Mouse (Mus musculus): ENCODE results near the gene Mmp24. TPM values are rescaled to one million over a fixed set of nuclear protein-coding genes. Genes with fewer than 3 reads are reported as not detected.
A peak's percentile ranks its signal among the peaks of the same experiment; 100 is the strongest.
"Not testable (repeated sequence)": the region's sequence is repeated elsewhere in the genome, so short reads cannot be mapped to it uniquely, and the experiment has no call there.

Gene Mmp24
- 0.03 TPM in 1 of 2 replicates, not detected in the other for polyA plus RNA-seq (2015; fragmentation: Nextera tagmentation; extraction: Ambion mirVana)

DNA sequence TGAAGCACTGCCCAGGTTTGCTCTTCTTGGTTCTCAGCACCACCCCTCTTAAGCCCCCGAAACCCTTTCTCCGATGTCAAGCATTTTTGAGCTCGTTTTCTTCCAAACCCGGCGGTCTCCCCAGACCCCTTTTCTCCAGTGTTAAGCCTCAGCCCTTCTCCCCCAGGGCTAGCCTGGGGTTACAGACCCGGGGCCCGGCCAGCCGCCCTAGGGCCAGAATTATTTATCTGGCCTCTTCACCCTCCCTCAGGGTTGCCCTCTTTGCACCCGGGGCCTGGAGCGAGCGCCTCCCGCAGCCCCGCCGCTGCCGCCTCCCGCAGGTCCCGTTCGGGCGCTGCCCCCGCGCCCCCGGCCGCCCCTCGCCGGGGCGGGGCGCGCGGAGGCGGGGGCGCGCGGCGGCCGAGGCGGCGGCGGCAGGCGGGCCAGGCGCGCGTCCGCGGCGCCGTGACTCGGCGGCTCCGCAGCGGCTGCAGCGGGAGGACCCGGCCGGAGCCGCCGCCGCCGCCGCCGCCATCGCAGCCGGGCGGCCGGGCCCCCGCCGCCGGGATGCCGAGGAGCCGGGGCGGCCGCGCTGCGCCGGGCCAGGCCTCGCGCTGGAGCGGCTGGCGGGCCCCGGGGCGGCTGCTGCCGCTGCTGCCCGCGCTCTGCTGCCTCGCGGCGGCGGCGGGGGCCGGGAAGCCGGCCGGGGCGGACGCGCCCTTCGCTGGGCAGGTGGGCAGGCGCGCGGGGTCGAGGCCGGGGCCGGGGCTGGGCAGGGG is at the start of gene Mmp24:
Gene Mmp24 (plus strand): TSS at position 416 of the 758 bp plus-strand sequence.
- H3K4me2 ChIP-seq, result peak within 1 kb of the TSS; percentile 69
- H3K27ac ChIP-seq (replicated peaks), result no peak within 1 kb of the TSS
- no peak within 1 kb of the TSS for H3K9ac ChIP-seq
- H3K9me3 ChIP-seq (replicated peaks), result no peaks in the 10 kb centered on the region
- WGBS (ENCODE audit: insufficient replicate concordance), result 2% methylated on average over 81 of the region's 100 CpGs
- H3K4me3 ChIP-seq (replicated peaks), result peak within 1 kb of the TSS; percentile 51
- no peak for ATAC-seq (ENCODE audit: insufficient read depth)
- H3K27me3 ChIP-seq, result peaks cover 87% of the 10 kb centered on the region
- no peaks in the 10 kb centered on the region for H3K4me1 ChIP-seq (replicated peaks)
- H3K36me3 ChIP-seq (replicated peaks), result no peaks in the 10 kb centered on the region

DNA sequence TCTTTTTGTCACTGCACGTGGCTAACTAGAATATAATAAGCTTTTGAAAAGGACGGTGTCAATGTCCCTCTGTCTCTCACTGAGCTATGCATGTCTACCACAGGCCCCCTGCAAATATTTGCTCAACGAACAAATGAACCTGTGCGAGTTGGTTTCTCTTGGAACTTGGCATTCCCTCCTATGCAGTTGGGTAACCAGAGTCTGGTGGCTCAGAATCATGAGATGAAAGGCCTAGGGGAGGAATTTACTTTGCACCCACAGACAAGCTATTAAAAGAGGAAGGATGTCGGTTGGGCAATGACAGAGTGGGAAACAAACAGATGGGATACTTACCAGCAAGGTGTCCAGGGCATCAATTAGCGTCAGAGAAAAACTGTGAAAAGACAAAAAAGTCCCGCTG is 48.8 kb upstream of the Mmp24 start:
- no peaks in the 10 kb centered on the region for H3K27me3 ChIP-seq
- WGBS (ENCODE audit: insufficient replicate concordance), result 54% methylated on average over 7 of the region's 7 CpGs
- H3K4me1 ChIP-seq (replicated peaks), result peaks cover 27% of the 10 kb centered on the region
- H3K9me3 ChIP-seq (replicated peaks), result no peaks in the 10 kb centered on the region
- H3K9ac ChIP-seq, result no peak overlapping the region
- H3K4me3 ChIP-seq (replicated peaks), result no peak overlapping the region
- no peak overlapping the region for H3K27ac ChIP-seq (replicated peaks)
- ATAC-seq (ENCODE audit: insufficient read depth), result peak; percentile 19; the same call in 1 of the 2 replicates
- H3K36me3 ChIP-seq (replicated peaks), result 0 out of 2 replicates have a peak, but pooled peaks cover 8% of the 10 kb centered on the region
- no peak overlapping the region for H3K4me2 ChIP-seq

DNA sequence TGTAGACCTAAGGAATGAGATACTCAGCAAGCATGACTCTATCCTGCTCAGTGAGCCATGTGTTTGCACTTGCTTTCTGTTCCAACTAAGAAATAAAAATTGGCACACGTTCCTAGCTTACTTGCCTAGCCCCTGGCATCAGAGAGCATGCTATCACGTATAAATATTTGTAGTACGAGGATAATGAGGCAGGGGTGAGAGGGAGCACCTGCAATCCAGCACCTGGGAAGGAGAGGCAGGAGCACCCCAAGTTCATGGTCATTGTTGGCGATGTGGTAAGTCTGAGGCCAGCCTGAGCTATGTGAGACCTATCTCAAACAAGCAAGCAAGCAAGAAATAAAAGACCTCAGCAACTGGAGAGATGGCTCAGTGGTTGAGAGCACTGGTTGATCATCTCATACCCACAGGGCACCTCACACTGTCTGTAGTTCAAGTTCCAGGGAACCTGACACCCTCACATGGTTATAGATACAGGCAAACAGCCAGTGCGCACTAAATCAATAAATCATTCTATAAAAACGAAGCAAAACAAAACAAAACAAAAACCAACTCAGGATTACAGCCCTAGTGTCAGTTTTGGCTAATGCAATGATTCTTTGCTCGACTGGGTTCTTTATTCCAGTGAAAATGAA is 47.3 kb upstream of the Mmp24 start:
- ATAC-seq (ENCODE audit: insufficient read depth), result no peak
- Histone ChIP-seq H3K4me3 (replicated peaks) (0 out of 2 replicates have a peak overlapping the region, but pooled peaks have one; percentile 1), H3K4me1 (replicated peaks) (peaks cover 27% of the 10 kb centered on the region), H3K27me3 (no peaks in the 10 kb centered on the region), H3K9ac (no peak overlapping the region), H3K9me3 (replicated peaks) (no peaks in the 10 kb centered on the region), H3K27ac (replicated peaks) (no peak overlapping the region), H3K4me2 (peak overlapping the region; percentile 89), H3K36me3 (replicated peaks) (0 out of 2 replicates have a peak, but pooled peaks cover under 1% of the 10 kb centered on the region)
- whole genome bisulfite sequencing (ENCODE audit: insufficient replicate concordance), result 63% methylated on average over 7 of the region's 7 CpGs

DNA sequence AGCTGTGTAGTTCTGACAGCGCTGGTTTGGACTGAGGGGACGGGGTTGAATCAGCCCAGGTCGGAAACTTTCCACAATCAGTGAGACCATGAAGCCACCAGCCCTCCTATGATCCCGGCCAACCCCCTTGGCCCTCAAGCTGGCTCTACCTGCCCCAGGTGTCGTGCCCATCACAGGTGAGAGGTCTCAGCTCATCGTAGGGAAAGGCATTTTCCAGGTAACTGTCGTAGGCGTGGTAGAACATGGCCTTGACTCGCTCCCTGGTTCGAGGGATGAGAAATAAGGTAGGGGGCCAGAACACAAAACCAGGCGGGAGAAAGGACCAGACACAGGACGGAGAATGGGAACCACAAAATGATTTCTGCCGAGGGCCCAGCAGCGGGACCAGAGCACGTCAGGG is 46.4 kb upstream of the Mmp24 start:
- peak overlapping the region; percentile 81 for H3K4me3 ChIP-seq (replicated peaks)
- no peaks in the 10 kb centered on the region for H3K27me3 ChIP-seq
- H3K4me2 ChIP-seq, result peak overlapping the region; percentile 89
- no peaks in the 10 kb centered on the region for H3K36me3 ChIP-seq (replicated peaks)
- peaks cover 27% of the 10 kb centered on the region for H3K4me1 ChIP-seq (replicated peaks)
- 0 out of 2 replicates have a peak overlapping the region, but pooled peaks have one; percentile 31 for H3K27ac ChIP-seq (replicated peaks)
- WGBS (ENCODE audit: insufficient replicate concordance), result 6% methylated on average over 15 of the region's 15 CpGs
- no peak for ATAC-seq (ENCODE audit: insufficient read depth)
- H3K9ac ChIP-seq, result peak overlapping the region; percentile 66
- no peaks in the 10 kb centered on the region for H3K9me3 ChIP-seq (replicated peaks)

DNA sequence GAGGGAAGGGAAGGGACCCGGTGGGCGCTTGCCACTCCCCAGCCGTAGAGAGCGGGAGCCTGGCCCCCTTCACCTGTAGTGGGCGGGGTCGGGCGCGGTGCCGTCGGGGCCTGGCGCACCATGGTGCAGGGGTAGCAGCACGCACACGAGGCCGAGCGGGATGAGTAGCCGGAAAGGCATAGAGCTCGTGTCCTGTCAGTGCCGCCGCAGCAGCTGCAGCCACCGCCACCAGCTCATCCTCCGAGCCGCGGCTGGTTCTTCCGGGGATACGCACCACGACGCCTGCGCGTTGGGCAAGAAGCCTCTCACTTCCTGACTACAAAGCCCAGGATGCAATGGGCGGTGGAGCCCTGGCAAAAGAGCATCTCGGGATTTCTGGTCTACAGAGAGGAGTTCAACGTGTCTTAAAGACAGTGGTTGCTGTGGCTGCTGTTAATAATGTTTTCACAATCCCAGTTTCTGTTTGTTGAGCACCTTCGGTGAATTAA is 45.9 kb upstream of the Mmp24 start, which contains the start of gene Edem2:
Gene Edem2 (minus strand): TSS at position 318 of the 488 bp plus-strand sequence.
- Histone ChIP-seq H3K9ac (peak within 1 kb of the TSS; percentile 66), H3K4me2 (peak within 1 kb of the TSS; percentile 89), H3K4me1 (replicated peaks) (peaks cover 27% of the 10 kb centered on the region), H3K36me3 (replicated peaks) (no peaks in the 10 kb centered on the region), H3K4me3 (replicated peaks) (peak within 1 kb of the TSS; percentile 81), H3K27me3 (no peaks in the 10 kb centered on the region), H3K9me3 (replicated peaks) (no peaks in the 10 kb centered on the region), H3K27ac (replicated peaks) (0 out of 2 replicates have a peak within 1 kb of the TSS, but pooled peaks have one; percentile 31)
- ATAC-seq (ENCODE audit: insufficient read depth), result peak; percentile 87
- 0% methylated on average over 33 of the region's 33 CpGs for WGBS (ENCODE audit: insufficient replicate concordance)

DNA sequence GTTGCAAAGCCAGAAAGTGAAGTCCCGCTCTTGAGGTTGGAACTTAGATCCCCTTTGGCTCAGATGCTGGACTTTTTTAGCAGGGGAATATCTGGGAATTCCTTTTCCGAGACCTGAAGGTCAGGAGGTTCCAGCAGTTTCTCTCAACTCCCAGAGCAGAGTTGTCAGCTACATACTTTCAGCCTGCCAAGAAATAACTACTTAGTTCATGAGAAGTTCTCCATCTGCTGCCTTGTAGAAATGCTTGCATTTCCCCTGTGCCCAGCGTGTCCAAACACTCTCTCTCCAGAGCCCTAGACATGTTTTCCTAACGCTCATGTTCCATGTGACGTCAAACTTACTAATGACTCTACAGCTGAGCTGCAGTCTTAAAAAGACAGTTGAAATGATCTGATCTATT is 40.1 kb upstream of the Mmp24 start:
- H3K4me3 ChIP-seq (replicated peaks), result no peak overlapping the region
- H3K4me2 ChIP-seq, result no peak overlapping the region
- H3K9ac ChIP-seq, result no peak overlapping the region
- no peaks in the 10 kb centered on the region for H3K36me3 ChIP-seq (replicated peaks)
- no peak overlapping the region for H3K27ac ChIP-seq (replicated peaks)
- H3K27me3 ChIP-seq, result no peaks in the 10 kb centered on the region
- H3K4me1 ChIP-seq (replicated peaks), result no peaks in the 10 kb centered on the region
- H3K9me3 ChIP-seq (replicated peaks), result no peaks in the 10 kb centered on the region
- WGBS (ENCODE audit: insufficient replicate concordance), result 67% methylated on average over 5 of the region's 5 CpGs
- no peak for ATAC-seq (ENCODE audit: insufficient read depth)

DNA sequence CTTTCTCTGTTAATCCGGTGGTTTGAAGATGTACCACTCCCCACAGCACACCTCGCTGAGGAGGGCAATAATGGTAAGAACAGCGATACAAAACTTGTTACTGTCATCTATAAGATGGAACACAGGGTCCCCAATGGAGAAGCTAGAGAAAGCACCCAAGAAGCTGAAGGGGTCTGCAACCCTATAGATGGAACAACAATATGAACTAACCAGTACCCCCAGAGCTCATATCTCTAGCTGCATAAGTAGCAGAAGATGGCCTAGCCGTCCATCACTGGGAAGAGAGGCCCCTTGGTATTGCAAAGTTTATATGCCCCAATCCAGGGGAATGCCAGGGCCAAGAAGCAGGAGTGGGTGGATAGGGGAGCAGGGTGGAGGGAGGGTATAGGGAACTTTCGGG is 39.4 kb upstream of the Mmp24 start, which contains the start of gene Gm17581:
Gene Gm17581 (minus strand): TSS at position 101 of the 400 bp plus-strand sequence.
- H3K4me3 ChIP-seq (replicated peaks); H3K4me1 ChIP-seq (replicated peaks); ATAC-seq (ENCODE audit: insufficient read depth); H3K27me3 ChIP-seq; H3K27ac ChIP-seq (replicated peaks); H3K4me2 ChIP-seq; H3K36me3 ChIP-seq (replicated peaks); H3K9ac ChIP-seq; H3K9me3 ChIP-seq (replicated peaks): not testable (repeated sequence)
- WGBS (ENCODE audit: insufficient replicate concordance), result 62% methylated on average over 5 of the region's 5 CpGs

DNA sequence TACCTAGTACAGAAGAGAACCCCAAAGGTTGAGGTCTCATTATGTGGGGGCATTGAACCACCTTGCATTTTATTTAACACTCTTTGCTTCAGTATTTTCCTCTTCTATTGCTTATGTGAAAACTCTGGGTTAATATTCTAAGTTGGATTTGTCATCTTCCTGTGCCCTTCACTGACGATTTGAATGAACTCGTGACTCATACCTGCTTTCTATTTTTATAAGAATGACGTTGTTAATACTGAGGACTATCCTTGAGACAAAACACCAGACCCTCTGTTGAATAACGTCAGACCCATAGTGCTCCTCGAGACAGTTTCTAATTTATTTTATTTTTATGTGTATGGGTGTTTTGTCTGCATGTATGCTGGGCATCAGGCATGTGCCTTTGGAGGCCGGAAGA is 38.2 kb upstream of the Mmp24 start:
- 58% methylated on average over 6 of the region's 6 CpGs for WGBS (ENCODE audit: insufficient replicate concordance)
- Histone ChIP-seq H3K36me3 (replicated peaks) (no peaks in the 10 kb centered on the region), H3K9me3 (replicated peaks) (no peaks in the 10 kb centered on the region), H3K4me3 (replicated peaks) (no peak overlapping the region), H3K27ac (replicated peaks) (no peak overlapping the region), H3K4me1 (replicated peaks) (no peaks in the 10 kb centered on the region), H3K9ac (no peak overlapping the region), H3K27me3 (no peaks in the 10 kb centered on the region), H3K4me2 (no peak overlapping the region)
- ATAC-seq (ENCODE audit: insufficient read depth), result no peak

DNA sequence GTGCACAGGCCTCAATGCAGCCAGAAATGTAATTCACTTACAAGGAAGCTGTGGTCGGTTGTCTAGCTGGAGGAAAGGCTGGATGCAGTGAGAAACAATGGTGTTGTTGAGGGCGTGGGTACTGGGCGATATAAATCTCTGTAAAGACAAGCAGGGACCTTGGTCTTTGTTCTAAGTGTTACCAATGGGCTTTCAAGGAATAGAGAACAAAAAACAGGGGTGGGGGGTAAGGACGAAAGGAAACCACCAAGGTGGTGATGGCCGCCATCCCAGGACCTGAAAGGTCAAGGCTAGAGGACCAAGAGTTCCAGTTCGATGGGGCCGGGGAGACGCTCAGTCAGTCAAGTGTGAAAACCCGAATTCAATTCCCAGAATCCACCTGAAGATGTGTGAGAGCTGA is 37.3 kb upstream of the Mmp24 start:
- H3K4me3 ChIP-seq (replicated peaks), result no peak overlapping the region
- no peak overlapping the region for H3K4me2 ChIP-seq
- 35% methylated on average over 9 of the region's 9 CpGs for WGBS (ENCODE audit: insufficient replicate concordance)
- peaks cover 8% of the 10 kb centered on the region for H3K27me3 ChIP-seq
- H3K9me3 ChIP-seq (replicated peaks), result no peaks in the 10 kb centered on the region
- no peak overlapping the region for H3K27ac ChIP-seq (replicated peaks)
- peaks cover 6% of the 10 kb centered on the region for H3K4me1 ChIP-seq (replicated peaks)
- no peak overlapping the region for H3K9ac ChIP-seq
- ATAC-seq (ENCODE audit: insufficient read depth), result no peak
- no peaks in the 10 kb centered on the region for H3K36me3 ChIP-seq (replicated peaks)

DNA sequence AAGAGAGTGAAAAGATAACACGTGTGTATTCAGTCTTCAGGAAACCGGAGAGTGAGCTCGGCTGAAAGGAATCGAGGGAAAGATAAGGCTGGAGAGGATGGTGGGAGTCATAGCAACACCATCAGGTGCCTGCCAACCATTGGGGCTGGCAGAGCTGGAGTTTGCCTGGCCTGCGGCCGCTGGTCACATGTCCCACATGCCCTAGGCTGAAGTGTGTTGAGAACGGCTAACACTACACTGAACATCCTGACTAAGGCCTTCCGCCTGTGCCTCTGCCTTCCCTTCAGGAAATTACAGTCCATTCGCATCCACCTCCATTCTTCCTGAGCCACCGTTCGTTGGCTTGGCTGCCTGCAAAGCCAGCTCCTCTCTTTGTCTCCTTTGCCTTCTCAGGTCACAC is 32.9 kb upstream of the Mmp24 start:
- ATAC-seq (ENCODE audit: insufficient read depth), result no peak
- H3K9ac ChIP-seq, result no peak overlapping the region
- peaks cover 36% of the 10 kb centered on the region for H3K27me3 ChIP-seq
- H3K36me3 ChIP-seq (replicated peaks), result no peaks in the 10 kb centered on the region
- no peak overlapping the region for H3K4me2 ChIP-seq
- H3K4me3 ChIP-seq (replicated peaks), result no peak overlapping the region
- H3K9me3 ChIP-seq (replicated peaks), result no peaks in the 10 kb centered on the region
- no peak overlapping the region for H3K27ac ChIP-seq (replicated peaks)
- peaks cover 10% of the 10 kb centered on the region for H3K4me1 ChIP-seq (replicated peaks)
- 21% methylated on average over 11 of the region's 11 CpGs for WGBS (ENCODE audit: insufficient replicate concordance)

DNA sequence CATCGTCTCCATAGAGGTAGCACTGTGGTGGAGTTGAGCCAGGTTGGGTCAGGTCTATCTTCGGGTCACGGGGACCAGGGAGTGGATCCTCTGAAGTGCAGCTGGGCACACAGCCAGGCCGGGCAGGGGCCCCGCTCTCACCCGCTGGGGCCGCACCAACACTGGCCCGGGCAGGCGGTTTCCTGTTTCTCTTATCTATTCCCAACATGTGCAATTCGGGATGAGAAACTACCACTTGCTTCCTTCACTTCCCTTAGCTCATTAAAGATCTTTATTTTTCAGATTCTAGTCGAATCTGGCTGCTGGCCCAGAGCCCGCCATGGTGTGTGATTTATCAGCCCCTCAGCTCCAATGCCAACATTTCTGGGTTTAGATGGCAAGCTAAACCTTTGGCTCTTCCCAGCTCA is 32.2 kb upstream of the Mmp24 start:
- peaks cover 10% of the 10 kb centered on the region for H3K4me1 ChIP-seq (replicated peaks)
- no peaks in the 10 kb centered on the region for H3K36me3 ChIP-seq (replicated peaks)
- no peak overlapping the region for H3K9ac ChIP-seq
- no peak overlapping the region for H3K4me3 ChIP-seq (replicated peaks)
- 7% methylated on average over 12 of the region's 12 CpGs for WGBS (ENCODE audit: insufficient replicate concordance)
- ATAC-seq (ENCODE audit: insufficient read depth), result peak; percentile 31; the same call in 1 of the 2 replicates
- H3K27ac ChIP-seq (replicated peaks), result no peak overlapping the region
- peaks cover 36% of the 10 kb centered on the region for H3K27me3 ChIP-seq
- no peak overlapping the region for H3K4me2 ChIP-seq
- H3K9me3 ChIP-seq (replicated peaks), result no peaks in the 10 kb centered on the region
